Mouse (Mus musculus) kidney, embryonic 15.5 days (tissue): ENCODE results near the gene 1700022I11Rik. TPM values are rescaled to one million over a fixed set of nuclear protein-coding genes. Genes with fewer than 3 reads are reported as not detected.

Experiments
- ATAC-seq: fragments of 200-750 bp; cut with Nextera tagmentation; replicated peaks from 2 replicates; pipeline ENCODE4 v1.8.0; 2017; ENCODE audit warnings: moderate TSS enrichment; ENCODE audit not compliant: low FRiP score
- H3K27ac ChIP-seq: fragments of 300-500 bp; sonication (generic); 2 replicates; pipeline ENCODE4 v1.5.1; 2015; ENCODE audit warnings: mild to moderate bottlenecking, inconsistent platforms
- H3K27me3 ChIP-seq: fragments of 300-500 bp; sonication (generic); 2 replicates; pipeline ENCODE4 v1.6.1; 2015; ENCODE audit warnings: inconsistent platforms
- H3K36me3 ChIP-seq: fragments of 300-500 bp; sonication (generic); 2 replicates; pipeline ENCODE4 v1.6.1; 2015; ENCODE audit warnings: inconsistent platforms
- H3K4me1 ChIP-seq: fragments of 300-500 bp; sonication (generic); 2 replicates; pipeline ENCODE4 v1.6.1; 2015; ENCODE audit warnings: inconsistent platforms
- H3K4me2 ChIP-seq: fragments of 300-500 bp; sonication (generic); 2 replicates; pipeline ENCODE4 v1.6.1; 2015; ENCODE audit warnings: moderate library complexity, mild to moderate bottlenecking, inconsistent platforms
- H3K4me3 ChIP-seq: fragments of 300-500 bp; sonication (generic); replicated peaks from 2 replicates; pipeline ENCODE4 v1.5.1; 2015; ENCODE audit warnings: mild to moderate bottlenecking, inconsistent platforms
- H3K9ac ChIP-seq: fragments of 300-500 bp; sonication (generic); 2 replicates; pipeline ENCODE4 v1.6.1; 2015; ENCODE audit warnings: mild to moderate bottlenecking, inconsistent platforms
- H3K9me3 ChIP-seq: fragments of 300-500 bp; sonication (generic); replicated peaks from 2 replicates; pipeline ENCODE4 v1.6.1; 2016; ENCODE audit warnings: inconsistent platforms
- WGBS: fragments of 180-500 bp; shearing (Covaris S2); methylation state at CpG from one replicate; pipeline ENCODE4 v1.1.7; 2015; ENCODE audit warnings: mixed read lengths; 5-methylcytosine and 5-hydroxymethylcytosine counted together
- polyA plus RNA-seq: library from polyadenylated mRNA; unstranded; fragments of >200 nt; fragmentation: Nextera tagmentation; extraction: Ambion mirVana; gene quantifications from 2 replicates; pipeline ENCODE4 v1.2.1, GENCODE M21; 2015

The 1700022I11Rik gene
- polyA plus RNA-seq, 1 experiment from 2014 or later: 0.75 TPM

DNA sequence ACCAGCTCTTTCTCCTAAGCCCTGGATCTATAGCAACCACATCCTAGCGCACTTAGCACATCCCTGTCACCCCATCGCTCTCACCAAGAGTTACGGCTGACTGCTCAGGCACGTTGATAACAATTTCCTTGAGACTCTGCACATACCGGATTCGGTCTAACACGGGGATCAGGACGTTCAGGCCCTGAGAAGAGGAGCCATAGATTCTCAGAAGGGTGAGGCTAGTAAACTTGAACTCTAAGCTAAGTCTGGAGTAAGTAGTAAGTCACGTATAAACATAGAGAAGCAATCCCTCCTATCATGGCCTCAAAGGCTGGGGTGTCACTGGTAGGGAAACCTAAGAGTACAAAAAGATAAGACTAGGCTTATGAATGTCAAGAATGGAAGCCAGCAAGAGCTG is 60.9 kb downstream of the 1700022I11Rik start:
- H3K36me3 ChIP-seq: peaks cover 56% of the 10 kb centered on the region
- no peaks in the 10 kb centered on the region for H3K27me3 ChIP-seq
- H3K9ac ChIP-seq: peak overlapping the region; percentile 78
- H3K27ac ChIP-seq: peak overlapping the region; percentile 93
- H3K4me3 ChIP-seq: peak overlapping the region; percentile 73
- H3K4me1 ChIP-seq: peaks cover 21% of the 10 kb centered on the region
- 57% methylated on average over 9 of the region's 9 CpGs for WGBS
- no peak for ATAC-seq
- peak overlapping the region; percentile 87 for H3K4me2 ChIP-seq
- H3K9me3 ChIP-seq: no peaks in the 10 kb centered on the region

DNA sequence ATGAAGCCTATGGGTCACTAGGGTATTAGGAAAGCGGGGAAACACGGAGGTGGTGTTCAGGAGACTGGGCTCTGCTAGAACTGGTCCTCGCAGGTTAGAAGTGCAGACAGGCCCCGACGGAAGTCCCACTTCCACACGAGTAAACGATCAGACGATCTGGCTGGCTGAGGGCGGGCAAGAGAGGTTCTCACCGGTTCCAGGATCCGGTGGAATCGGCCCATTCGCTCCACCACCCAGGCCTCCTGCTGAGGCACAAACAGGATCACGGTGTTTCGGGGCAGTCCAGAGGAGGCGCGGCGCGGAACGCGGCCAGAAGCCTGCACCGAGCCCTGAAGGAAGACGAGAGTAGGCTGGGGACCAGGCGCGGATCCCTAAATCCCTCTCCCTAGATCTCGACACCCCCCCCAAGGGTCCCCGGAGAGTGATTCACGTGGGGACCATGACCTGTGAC is 61.4 kb downstream of the 1700022I11Rik start:
- Histone ChIP-seq H3K27ac (peak overlapping the region; percentile 93), H3K4me1 (peaks cover 21% of the 10 kb centered on the region), H3K9me3 (no peaks in the 10 kb centered on the region), H3K36me3 (peaks cover 60% of the 10 kb centered on the region), H3K27me3 (no peaks in the 10 kb centered on the region), H3K4me2 (peak overlapping the region; percentile 87), H3K9ac (peak overlapping the region; percentile 78), H3K4me3 (peak overlapping the region; percentile 73)
- peak; percentile 68 for ATAC-seq
- WGBS: 2% methylated on average over 28 of the region's 28 CpGs

DNA sequence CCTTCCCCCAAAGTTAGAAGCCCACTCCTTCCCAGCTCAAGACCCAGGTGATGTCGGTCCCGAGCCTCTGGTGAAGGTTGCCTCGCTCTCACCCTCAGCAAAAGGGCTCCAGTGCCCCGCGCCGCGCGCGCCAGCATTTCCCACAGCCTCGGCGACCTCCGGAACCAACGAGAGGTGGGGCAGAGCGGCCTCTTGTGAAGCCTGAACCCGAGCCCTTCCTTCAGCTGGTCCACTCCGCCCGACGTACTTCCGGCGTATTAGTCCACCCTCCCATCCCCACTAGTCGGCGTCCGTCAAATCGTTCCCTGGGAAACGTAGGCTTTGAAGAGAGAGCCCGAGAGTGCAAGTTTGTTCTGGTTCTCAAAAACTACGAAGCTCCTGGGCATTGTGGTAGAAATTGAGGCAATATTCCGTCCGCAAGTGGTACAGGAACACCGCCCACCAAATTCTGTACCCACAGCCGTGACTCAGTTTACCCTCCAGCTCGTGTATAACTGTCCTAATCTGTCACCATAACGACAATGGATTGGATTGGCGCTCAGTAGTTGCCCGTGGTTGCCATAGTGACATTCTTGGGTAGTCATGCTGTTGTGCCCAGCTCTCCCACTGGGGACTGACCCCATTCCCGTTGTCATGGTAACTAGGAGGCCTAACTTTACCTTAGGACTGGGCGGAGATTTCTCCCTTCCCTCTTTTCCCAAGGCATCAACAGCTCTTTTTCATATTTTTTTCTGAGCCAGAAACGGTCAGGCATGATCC is 62.0 kb downstream of the 1700022I11Rik start, which contains the start of gene Stoml2:
Gene Stoml2 (minus strand): TSS at position 474 of the 759 bp plus-strand sequence.
- peak; percentile 97 for ATAC-seq
- peak within 1 kb of the TSS; percentile 78 for H3K9ac ChIP-seq
- peak within 1 kb of the TSS; percentile 87 for H3K4me2 ChIP-seq
- no peaks in the 10 kb centered on the region for H3K9me3 ChIP-seq
- peaks cover 21% of the 10 kb centered on the region for H3K4me1 ChIP-seq
- H3K4me3 ChIP-seq: peak within 1 kb of the TSS; percentile 73
- H3K27ac ChIP-seq: peak within 1 kb of the TSS; percentile 93
- H3K36me3 ChIP-seq: peaks cover 65% of the 10 kb centered on the region
- no peaks in the 10 kb centered on the region for H3K27me3 ChIP-seq
- WGBS: under 1% methylated on average over 38 of the region's 38 CpGs

DNA sequence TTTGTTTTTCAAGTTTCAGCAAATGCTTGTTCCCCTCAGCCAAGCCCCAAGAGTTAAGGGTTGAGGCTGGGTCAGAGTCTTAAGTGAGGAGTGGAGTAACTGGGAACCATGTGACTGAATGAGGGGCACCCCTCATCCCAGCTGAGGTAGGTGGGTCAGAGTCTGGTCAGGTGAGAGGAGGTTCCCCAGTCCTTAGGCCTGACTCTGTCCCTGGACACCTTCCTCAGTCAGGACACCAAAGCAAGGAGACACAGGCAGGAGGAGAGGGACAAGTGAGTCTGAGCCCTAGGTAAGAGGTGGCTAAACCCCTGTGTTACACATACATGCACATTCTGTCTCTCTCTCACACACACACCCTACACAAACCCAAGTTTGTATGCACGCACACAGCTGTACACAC is 63.1 kb downstream of the 1700022I11Rik start:
- H3K4me1 ChIP-seq: peaks cover 21% of the 10 kb centered on the region
- H3K4me3 ChIP-seq: no peak overlapping the region
- ATAC-seq: no peak
- WGBS: 90% methylated on average over 1 of the region's 1 CpGs
- H3K4me2 ChIP-seq: no peak overlapping the region
- H3K9ac ChIP-seq: no peak overlapping the region
- H3K27ac ChIP-seq: no peak overlapping the region
- H3K9me3 ChIP-seq: no peaks in the 10 kb centered on the region
- H3K36me3 ChIP-seq: peaks cover 59% of the 10 kb centered on the region
- no peaks in the 10 kb centered on the region for H3K27me3 ChIP-seq

Other genes with a start within 250 kb of the 1700022I11Rik start
- not detected in 2 replicates for gene 4930578G10Rik, start 234.1 kb upstream of the 1700022I11Rik start, polyA plus RNA-seq
- gene Ccl19, start 213.0 kb upstream of the 1700022I11Rik start, polyA plus RNA-seq: not detected in 2 replicates
- 54.9 and 67.0 TPM in 2 replicates for gene Ccl21a, start 195.6 kb upstream of the 1700022I11Rik start, polyA plus RNA-seq
- not detected in 2 replicates for gene Fam205a1, start 115.7 kb upstream of the 1700022I11Rik start, polyA plus RNA-seq
- gene Gm12394, start 112.8 kb upstream of the 1700022I11Rik start, polyA plus RNA-seq: 0.09 and 0.13 TPM in 2 replicates
- 0.18 TPM in 1 of 2 replicates, not detected in the other for gene Fam205c, start 95.4 kb upstream of the 1700022I11Rik start, polyA plus RNA-seq
- gene Phf24, start 52.9 kb upstream of the 1700022I11Rik start, polyA plus RNA-seq: 0.26 and 0.93 TPM in 2 replicates
- gene Dnajb5, start 19.8 kb upstream of the 1700022I11Rik start, polyA plus RNA-seq: 6.9 and 10.0 TPM in 2 replicates
- gene Vcp, start 30.9 kb downstream of the 1700022I11Rik start, polyA plus RNA-seq: 547 and 571 TPM in 2 replicates
- gene Fancg, start 40.9 kb downstream of the 1700022I11Rik start, polyA plus RNA-seq: 15.2 and 17.2 TPM in 2 replicates
- gene Pigo, start 56.2 kb downstream of the 1700022I11Rik start, polyA plus RNA-seq: 23.5 and 27.6 TPM in 2 replicates
- 346 and 352 TPM in 2 replicates for gene Stoml2, start 62.1 kb downstream of the 1700022I11Rik start, polyA plus RNA-seq
- 10.8 and 11.8 TPM in 2 replicates for gene Fam214b, start 76.6 kb downstream of the 1700022I11Rik start, polyA plus RNA-seq
- gene Unc13b, start 89.3 kb downstream of the 1700022I11Rik start, polyA plus RNA-seq: 7.2 and 8.3 TPM in 2 replicates